Mouse (Mus musculus) embryo, embryonic 10 days (tissue): ENCODE results near the gene Retsat.
A peak's percentile ranks its signal among the peaks of the same experiment; 100 is the strongest.

ENCODE experiments used
- DNase-seq: peaks from one replicate; pipeline ENCODE4 v3.0.0-alpha.2; 2015; ENCODE audit warnings: low spot score

Retsat gene

DNA sequence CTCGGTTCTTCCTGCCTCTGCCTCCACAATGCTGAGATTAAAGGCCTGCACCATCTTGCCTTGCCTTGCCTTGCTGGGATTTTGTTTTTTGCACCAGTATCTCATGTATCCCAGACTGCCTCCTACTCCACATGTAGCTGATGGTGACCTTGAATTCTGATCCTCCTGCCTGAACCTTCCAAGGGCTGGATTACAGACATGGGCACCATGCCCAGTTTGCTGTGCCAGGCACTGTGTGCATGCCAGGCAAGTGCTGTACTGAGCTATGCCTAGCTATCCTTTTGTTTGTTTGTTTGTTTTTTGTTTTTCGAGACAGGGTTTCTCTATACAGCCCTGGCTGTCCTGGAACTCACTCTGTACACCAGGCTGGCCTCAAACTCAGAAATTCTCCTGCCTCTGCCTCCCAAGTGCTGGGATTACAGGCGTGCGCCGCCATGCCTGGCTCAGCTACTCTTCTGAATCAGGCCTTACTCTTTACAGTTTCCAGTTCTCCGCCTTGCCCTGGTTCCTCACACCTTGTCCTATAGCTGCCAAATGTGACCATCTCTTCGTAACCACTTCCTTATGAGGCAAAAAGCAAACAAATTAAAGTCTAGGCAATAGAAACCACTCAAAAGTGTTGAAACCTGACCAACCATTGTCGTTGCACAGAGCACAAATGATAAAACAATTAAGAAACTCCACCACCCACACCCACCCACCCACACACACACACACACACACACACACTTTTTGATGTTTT, 25.6 kb downstream of the Retsat start:
- DNase-seq = no peak

GRCm38 (mm10) chr6:72626391-72626790, 28.1 kb downstream of the Retsat start:
- no peak for DNase-seq

GRCm38 (mm10) chr6:72627276-72627675, 29.0 kb downstream of the Retsat start:
- DNase-seq = no peak

GRCm38 (mm10) chr6:72630370-72630769, 32.1 kb downstream of the Retsat start:
- DNase-seq = no peak

DNA sequence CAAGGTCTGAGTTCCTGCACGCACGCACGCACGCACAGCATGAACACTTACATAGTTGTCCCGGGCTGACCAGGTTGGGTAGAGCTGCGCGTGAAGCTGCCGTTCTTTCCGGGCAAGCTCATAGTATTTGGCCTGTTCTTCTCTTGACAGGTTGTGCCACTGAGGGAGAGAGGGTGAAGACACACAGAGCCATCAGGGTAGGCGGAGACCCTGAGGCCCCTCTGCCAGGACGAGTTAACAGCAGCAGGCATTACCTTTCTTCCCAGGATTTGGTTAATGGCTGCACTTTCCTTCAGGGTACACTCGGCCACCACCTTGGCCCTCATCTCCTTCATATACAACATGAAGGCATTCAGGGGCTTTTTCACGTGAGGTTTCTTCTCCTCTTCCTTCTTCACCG, 32.7 kb downstream of the Retsat start:
- no peak for DNase-seq

DNA sequence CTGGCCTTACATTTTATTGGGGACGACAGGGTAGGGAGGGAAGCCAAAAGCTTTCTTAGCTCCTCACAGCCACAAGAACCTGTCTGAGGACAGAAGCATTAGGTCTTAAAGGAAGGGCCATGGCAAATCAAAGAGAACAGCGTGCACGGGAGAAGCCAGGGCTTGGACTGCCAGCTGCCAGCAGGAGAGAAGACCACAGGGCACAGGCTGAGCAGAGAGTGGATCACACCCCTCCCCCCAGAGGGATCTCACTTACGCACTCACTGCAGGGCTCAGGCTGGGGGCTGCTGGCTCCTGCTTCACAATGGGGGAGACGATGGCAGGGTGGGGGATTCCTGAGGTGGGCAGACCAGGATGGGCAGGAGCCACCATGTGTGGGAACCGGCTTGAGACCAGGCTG, 33.4 kb downstream of the Retsat start:
- DNase-seq = no peak

DNA sequence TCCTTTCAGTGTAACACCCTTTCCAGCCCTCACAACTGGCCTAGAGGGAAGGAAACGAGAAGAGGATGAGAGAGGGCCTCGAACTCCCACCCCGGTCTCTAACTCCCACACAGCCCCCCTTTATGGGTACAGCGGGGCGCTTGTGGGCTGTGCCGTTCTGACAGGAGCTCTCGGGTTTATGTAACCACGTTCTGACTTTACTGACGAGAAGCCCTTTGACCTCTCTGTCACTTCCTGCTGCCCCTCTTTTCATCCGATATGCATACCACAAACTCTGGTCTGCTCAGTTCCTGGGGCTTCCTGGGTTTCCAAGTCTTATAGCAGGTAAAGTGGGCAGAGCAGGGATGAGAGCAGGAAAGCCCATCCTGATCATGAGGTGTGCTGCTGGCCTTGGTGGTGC, 36.0 kb downstream of the Retsat start:
- no peak for DNase-seq

DNA sequence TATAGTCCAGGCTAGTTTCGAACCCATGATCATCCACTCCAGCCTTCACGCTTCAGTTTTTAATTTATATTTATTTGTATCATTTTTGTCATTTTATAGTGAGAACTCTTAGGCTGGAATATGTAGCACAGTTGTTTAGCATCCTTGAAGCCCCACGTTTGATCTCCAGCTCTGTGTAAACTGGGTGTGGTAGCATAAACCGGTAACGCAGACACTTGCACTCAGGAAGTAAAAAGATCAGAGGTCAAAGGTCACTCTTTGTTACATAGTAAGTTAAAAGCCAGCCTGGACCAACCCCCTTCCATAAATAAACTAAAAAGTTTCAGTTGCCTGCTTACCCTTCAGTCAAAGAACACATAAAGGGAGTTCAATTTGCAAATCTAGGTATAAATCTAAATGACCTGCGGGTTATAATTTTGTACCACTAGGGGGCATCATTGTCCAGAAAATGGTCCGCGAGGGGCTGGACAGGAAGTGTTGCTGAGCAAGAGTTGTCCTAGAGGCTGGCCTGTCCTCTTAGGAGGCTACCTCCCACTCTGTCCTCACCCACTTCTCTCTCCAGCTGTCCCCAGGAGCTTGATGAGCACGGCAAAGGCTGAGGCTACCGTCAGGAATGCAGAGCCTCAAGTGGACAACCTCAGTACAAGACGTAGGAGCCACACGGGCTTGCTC, 37.6 kb downstream of the Retsat start:
- peak; percentile 70 for DNase-seq

GRCm38 (mm10) chr6:72636940-72637339, 38.7 kb downstream of the Retsat start:
- no peak for DNase-seq

DNA sequence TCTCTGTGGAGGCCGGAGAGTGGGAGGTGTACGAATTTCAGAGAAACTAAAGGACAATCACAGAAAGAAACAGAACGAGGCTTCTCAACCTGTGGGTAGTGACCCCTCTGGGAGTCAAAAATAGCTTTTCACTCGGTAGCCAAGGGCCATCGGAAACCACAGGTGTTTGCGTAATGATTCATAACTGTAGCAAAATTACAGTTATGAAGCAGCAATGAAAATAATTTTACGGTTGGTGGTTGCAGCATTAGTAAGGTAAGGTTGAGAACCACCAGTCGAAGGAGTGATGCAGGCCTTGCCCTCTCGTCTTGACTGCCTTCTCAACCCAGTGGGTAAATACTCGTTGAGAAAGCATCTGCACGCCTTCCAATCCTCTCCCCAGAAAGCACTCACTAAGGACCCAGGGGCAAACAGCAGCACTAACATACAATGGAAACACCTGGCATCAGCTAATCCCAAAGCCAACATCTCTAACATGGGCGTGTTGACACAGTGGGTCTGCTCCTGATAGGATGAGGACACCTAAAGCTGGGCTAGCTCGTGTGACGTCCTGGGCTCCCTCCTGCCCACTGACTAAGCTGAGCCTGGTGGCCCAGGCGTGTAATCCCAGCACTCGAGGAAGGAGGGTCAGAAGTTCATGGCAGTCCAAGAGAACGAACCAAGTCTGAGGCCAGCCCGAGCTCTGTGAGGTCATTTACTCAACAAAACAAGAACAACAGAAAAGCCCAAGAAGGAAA, 43.1 kb downstream of the Retsat start:
- peak; percentile 24 for DNase-seq

GRCm38 (mm10) chr6:72644576-72644975, 46.3 kb downstream of the Retsat start:
- DNase-seq = no peak

- no peak for DNase-seq
These were observed 47.1 kb downstream of the Retsat start for GRCm38 (mm10) chr6:72645364-72645763.

- peak; percentile 85 for DNase-seq
These were observed 49.1 kb downstream of the Retsat start for GRCm38 (mm10) chr6:72647383-72647820.

DNA sequence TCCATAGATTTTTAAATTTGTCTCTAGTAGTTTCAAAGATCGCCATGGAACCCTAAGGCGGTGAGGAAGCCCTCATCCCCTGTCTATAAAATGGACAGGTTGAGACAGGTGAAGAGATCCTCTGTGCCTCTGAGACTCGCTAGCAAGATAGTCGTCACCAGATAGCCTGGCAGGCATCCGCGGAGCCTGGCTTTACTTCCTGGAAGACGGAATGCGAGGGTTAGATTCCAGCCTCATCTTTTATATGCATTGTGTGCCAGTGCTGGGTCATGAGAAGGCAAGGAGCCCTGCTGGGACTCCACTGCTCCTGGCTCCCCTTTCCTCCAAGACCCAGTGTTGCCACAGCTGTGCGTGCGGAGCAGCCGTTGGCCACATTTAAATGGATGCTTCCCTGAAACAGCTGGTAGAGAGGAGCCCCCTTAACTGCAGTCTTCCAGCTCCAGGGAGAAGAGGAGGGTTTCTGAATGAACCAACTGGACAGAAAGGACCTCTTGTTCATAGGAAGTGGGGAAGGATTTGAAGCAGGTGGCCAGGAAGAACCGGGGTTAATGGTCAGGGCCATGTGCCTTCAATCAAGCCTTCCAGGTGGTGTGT, 49.8 kb downstream of the Retsat start:
- peak; percentile 29 for DNase-seq

- DNase-seq = no peak
These were observed 52.1 kb downstream of the Retsat start for GRCm38 (mm10) chr6:72650338-72650851.

GRCm38 (mm10) chr6:72653419-72653818, 55.1 kb downstream of the Retsat start:
- DNase-seq = no peak

DNA sequence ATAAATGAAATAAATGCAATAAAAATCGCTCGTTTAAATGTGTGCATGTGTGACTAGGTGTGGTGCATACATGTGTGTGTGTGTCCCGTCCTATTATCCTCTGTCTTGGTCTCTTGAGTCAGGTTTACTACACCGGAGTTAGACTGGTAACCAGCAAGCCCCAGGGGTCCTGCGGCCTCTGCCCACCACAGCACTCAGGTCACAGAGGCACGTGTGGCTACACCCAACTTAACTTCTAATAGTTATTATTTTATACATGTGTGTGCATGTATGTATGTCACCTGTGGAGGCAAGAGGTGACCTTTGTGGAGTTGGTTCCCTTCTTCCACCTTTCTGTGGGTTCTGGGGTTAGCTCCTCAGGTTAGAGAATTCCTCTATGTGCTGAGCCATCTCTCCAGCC, 56.1 kb downstream of the Retsat start:
- DNase-seq = no peak

DNA sequence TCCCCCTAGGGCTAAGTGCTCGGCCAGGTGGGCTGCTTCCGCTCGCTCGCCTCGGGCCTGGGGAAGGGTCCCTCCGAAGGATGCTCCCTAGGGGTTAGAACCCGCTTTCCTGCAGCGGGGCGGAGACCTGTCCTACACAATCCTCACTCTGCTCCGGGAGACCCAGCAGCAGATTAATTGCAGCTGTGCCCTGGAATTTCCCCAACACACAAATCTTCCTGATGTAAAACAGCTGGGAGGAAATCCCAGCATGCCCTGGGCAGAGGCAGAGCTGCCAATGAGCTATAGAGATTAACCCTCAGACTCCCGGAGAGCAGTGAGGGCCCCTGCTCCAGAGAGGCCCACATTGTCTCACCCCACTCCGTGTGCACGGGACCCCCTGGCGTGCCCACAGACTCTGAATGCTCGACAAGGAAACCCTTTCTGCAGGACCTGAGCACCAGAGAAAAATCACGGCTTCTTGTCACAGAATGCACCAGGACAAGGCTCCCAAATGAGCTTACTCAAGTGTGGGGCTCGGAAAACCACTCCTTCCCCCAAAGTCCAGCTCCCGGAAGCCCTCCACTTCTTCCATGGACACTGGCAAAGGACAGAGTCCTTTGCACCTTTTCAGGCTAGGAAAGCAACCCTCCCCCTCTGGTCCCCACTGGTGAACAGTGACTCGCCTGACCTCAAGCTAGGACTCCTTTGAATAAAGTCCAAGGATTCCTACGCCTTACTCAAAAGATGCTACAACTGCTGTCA, 57.2 kb downstream of the Retsat start:
- DNase-seq = peak; percentile 85

DNA sequence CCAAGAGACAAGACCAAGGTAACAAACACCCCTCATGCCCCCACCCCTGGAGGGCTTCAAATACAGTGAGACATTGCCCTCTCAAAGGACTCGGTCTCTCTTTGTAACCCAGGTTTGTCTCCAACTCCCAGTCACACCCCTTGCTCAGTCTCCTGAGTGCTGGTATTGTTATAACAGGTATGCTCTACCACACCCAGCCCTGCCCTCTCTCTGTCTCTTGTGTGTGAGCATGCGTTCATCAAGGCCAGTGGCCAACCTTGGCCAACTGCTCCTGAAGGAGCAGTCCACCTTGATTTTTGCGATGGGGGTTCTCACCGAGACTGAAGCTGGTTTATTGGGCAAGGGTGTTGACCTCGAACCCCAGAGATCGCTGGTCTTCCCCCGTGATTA, 57.8 kb downstream of the Retsat start:
- no peak for DNase-seq

DNA sequence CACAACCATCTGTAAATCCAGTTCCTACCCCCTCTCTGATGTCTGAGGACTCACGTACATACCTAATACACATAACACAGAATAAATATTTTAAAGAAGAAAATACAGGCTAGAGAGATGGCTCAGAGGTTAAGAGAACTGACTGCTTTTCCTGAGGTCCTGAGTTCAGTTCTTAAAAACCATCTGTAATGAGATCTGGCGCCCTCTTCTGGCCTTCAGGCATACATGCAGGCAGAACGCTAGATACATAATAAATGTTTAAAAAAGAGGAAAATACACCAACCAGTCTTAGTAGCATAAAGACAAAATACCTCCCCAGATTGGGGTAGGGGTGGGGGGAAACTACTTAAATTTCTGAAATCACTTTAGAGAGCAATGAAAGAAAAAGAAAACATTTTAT, 59.7 kb downstream of the Retsat start:
- peak; percentile 65 for DNase-seq
